Mouse (Mus musculus) heart, embryonic 16.5 days (tissue): ENCODE results near the gene N4bp3. TPM values are rescaled to one million over a fixed set of nuclear protein-coding genes. Genes with fewer than 3 reads are reported as not detected.
A peak's percentile ranks its signal among the peaks of the same experiment; 100 is the strongest.
"Not testable (repeated sequence)": the region's sequence is repeated elsewhere in the genome, so short reads cannot be mapped to it uniquely, and the experiment has no call there.

Experiments used
- ATAC-seq: fragments of 200-750 bp; cut with Nextera tagmentation; replicated peaks from 2 replicates; pipeline ENCODE4 v1.8.0; 2017; ENCODE audit warnings: moderate number of reproducible peaks; ENCODE audit not compliant: insufficient read depth, low FRiP score; ENCODE audit errors: extremely low read depth
- H3K27ac ChIP-seq: fragments of 300-500 bp; sonication (generic); 2 replicates; pipeline ENCODE4 v1.5.1; 2014; ENCODE audit warnings: mild to moderate bottlenecking, low read length, control low read depth, moderate library complexity
- H3K27me3 ChIP-seq: fragments of 300-500 bp; sonication (generic); 2 replicates; pipeline ENCODE4 v1.6.1; 2014; ENCODE audit warnings: low read length, mixed read lengths; ENCODE audit not compliant: control insufficient read depth, insufficient read depth
- H3K36me3 ChIP-seq: fragments of 300-500 bp; sonication (generic); 2 replicates; pipeline ENCODE4 v1.6.1; 2014; ENCODE audit not compliant: control insufficient read depth, insufficient read depth
- H3K4me1 ChIP-seq: fragments of 300-500 bp; sonication (generic); 2 replicates; pipeline ENCODE4 v1.6.1; 2014; ENCODE audit warnings: low read length, mixed read lengths; ENCODE audit not compliant: control insufficient read depth, insufficient read depth
- H3K4me2 ChIP-seq: fragments of 300-500 bp; sonication (generic); 2 replicates; pipeline ENCODE4 v1.6.1; 2014; ENCODE audit warnings: low read depth, mild to moderate bottlenecking, control low read depth, low read length
- H3K4me3 ChIP-seq: fragments of 300-500 bp; sonication (generic); 2 replicates; pipeline ENCODE4 v1.5.1; 2014; ENCODE audit warnings: mild to moderate bottlenecking, control low read depth, low read length
- H3K9ac ChIP-seq: fragments of 300-500 bp; sonication (generic); 2 replicates; pipeline ENCODE4 v1.6.1; 2014; ENCODE audit warnings: low read length, control low read depth
- H3K9me3 ChIP-seq: fragments of 300-500 bp; sonication (generic); replicated peaks from 2 replicates; pipeline ENCODE4 v1.6.1; 2016; ENCODE audit warnings: low read length; ENCODE audit not compliant: control insufficient read depth
- WGBS: fragments of 180-500 bp; shearing (Covaris S2); extraction: QIAGEN DNeasy Blood & Tissue Kit; methylation state at CpG from one replicate; pipeline ENCODE4 v1.1.7; 2014; 5-methylcytosine and 5-hydroxymethylcytosine counted together
- polyA plus RNA-seq: library from polyadenylated mRNA; unstranded; fragments of >200 nt; fragmentation: Nextera tagmentation; extraction: Ambion mirVana; gene quantifications from 2 replicates; pipeline ENCODE4 v1.2.1, GENCODE M21; 2015

The N4bp3 gene
- polyA plus RNA-seq, 1 experiment from 2014 or later = 21.6 TPM

DNA sequence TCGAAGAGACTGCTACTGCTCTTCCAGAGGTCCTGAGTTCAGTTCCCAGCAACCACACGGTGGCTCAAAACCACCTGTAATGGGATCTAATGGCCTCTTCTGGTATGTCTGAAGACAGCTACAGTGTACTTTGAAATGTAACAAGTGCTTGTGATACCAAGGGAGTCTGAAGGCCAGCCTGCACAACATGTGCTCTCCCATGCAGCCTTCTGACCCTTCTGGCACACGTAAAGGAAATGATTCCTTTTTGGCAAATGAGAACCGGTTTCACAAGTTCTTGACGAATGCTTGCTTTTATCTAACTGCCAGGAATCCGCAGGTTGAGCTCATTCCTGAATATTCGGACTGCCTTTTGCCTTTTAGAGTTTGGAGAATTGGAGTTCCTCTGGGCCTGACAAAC lies 35.5 kb downstream of the N4bp3 start:
- no peaks in the 10 kb centered on the region for H3K36me3 ChIP-seq
- WGBS = 35% methylated on average over 7 of the region's 7 CpGs
- ATAC-seq = no peak

DNA sequence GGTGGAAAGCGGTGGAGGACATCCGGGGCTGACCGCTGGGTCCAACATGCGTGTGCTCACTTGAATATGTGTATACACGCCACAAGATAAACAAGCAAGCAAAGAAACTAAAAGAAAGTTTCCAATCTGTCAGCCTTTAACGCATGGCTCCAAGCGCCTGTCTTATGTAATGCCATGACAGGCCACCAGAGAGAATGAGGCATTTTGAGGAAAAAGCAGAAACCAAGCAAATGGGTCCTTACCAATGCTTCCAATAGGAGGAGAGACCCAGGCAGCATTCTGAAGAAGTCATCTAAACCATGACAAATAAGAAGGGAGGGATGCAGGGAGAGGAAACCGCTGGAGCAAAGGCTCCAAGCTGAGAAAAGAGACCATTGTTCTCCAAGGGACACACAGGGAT lies 36.4 kb downstream of the N4bp3 start:
- Histone ChIP-seq H3K27me3 (no peaks in the 10 kb centered on the region), H3K27ac (no peak overlapping the region), H3K9me3 (no peaks in the 10 kb centered on the region), H3K4me1 (peaks cover 9% of the 10 kb centered on the region), H3K4me3 (no peak overlapping the region), H3K4me2 (no peak overlapping the region), H3K9ac (no peak overlapping the region), H3K36me3 (no peaks in the 10 kb centered on the region)
- no peak for ATAC-seq
- 75% methylated on average over 8 of the region's 8 CpGs for WGBS

More for the DNA sequence above, 35.5 kb downstream of the N4bp3 start:
- peak overlapping the region; percentile 73 for H3K4me2 ChIP-seq
- no peaks in the 10 kb centered on the region for H3K9me3 ChIP-seq
- H3K4me3 ChIP-seq = peak overlapping the region; percentile 44
- peaks cover 10% of the 10 kb centered on the region for H3K4me1 ChIP-seq
- peak overlapping the region; percentile 86 for H3K27ac ChIP-seq
- peak overlapping the region; percentile 72 for H3K9ac ChIP-seq
- no peaks in the 10 kb centered on the region for H3K27me3 ChIP-seq

DNA sequence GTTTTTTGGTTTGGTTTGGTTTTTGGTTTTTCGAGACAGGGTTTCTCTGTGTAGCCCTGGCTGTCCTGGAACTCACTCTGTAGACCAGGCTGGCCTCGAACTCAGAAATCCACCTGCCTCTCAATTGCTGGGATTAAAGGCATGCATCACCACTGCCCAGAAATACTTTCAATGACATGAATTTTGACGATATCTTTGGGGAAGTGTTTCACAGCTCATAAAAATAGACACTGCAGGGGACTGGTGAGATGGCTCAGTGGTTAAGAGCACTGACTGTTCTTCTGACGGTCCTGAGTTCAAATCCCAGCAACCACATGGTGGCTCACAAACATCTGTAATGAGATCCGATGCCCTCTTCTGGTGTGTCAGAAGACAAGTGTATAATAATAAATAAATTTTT lies 40.7 kb downstream of the N4bp3 start:
- H3K9ac ChIP-seq, H3K4me3 ChIP-seq, H3K27ac ChIP-seq, H3K4me2 ChIP-seq, H3K9me3 ChIP-seq, H3K27me3 ChIP-seq, H3K36me3 ChIP-seq, ATAC-seq: not testable (repeated sequence)
- 78% methylated on average over 5 of the region's 5 CpGs for WGBS
- H3K4me1 ChIP-seq = peaks cover 11% of the 10 kb centered on the region

DNA sequence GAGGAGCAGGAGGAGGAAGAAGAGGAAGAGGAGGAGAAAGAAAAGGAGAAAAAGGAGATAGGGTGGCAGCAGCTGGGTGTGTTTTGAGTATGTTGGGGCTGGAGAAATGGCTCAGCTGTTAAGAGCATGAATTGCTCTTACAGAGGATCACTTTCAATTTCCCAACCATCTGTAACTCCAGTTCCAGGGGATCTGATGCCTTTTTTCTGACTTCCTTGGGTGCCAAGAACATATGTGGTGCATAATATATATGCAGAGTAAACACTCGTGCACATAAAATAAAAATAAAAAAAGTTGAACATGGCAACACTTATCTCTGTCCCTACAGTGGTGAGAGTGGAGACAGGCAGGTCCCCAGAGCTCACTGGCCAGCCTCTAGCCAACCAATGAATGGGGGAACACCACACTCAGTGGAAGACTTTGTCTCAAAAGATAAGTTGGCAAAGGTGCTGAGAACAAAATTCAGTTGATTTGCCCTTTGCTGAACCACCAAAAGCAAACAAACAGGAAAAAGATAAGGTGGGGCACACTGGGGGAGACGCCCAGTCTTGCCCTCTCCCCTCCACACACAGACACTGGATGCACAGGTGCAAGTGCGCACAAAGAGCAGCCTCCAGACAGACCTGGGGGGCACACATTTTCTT lies 41.3 kb downstream of the N4bp3 start:
- Histone ChIP-seq H3K4me1 (peaks cover 14% of the 10 kb centered on the region), H3K36me3 (peaks cover 8% of the 10 kb centered on the region), H3K9ac (no peak overlapping the region), H3K4me2 (no peak overlapping the region), H3K27me3 (no peaks in the 10 kb centered on the region), H3K27ac (no peak overlapping the region), H3K9me3 (no peaks in the 10 kb centered on the region), H3K4me3 (no peak overlapping the region)
- 78% methylated on average over 3 of the region's 3 CpGs for WGBS
- ATAC-seq = no peak

DNA sequence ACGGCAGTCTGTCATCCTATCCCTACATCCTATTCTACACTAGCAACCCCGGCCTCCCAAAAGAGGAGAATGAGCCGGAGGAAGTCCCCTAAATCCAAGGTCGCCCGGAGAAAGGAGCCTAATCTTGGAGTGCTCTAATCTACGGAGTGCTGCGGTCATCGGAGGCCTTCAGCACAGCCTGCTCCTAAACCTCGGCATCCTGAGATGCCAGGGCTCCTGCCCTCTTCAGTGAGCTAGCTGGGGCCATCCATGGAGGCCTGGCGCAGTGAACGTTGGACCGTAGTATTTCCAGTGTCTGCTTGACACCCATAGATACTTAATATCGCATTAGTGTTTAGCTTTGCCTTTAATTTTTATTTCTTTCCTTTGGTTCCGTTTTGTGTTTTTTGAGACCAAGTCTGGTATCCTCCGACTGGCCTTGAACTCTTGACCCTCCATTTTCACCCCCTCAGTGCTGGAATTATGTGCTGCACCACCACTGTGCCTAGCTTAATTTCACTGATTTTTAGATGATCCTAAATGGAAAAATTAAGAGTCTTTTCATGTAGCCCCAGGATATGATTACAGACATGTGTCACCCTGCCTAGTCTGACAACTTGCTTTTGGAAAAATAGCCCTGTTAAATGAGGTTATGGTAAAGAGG lies 43.4 kb downstream of the N4bp3 start:
- Histone ChIP-seq H3K4me1 (peaks cover 20% of the 10 kb centered on the region), H3K9ac (peak overlapping the region; percentile 91), H3K27ac (peak overlapping the region; percentile 92), H3K4me2 (peak overlapping the region; percentile 84), H3K27me3 (no peaks in the 10 kb centered on the region), H3K4me3 (peak overlapping the region; percentile 94), H3K9me3 (no peaks in the 10 kb centered on the region), H3K36me3 (peaks cover 29% of the 10 kb centered on the region)
- peak; percentile 15; the same call in 1 of the 2 replicates for ATAC-seq
- WGBS = 7% methylated on average over 15 of the region's 15 CpGs

DNA sequence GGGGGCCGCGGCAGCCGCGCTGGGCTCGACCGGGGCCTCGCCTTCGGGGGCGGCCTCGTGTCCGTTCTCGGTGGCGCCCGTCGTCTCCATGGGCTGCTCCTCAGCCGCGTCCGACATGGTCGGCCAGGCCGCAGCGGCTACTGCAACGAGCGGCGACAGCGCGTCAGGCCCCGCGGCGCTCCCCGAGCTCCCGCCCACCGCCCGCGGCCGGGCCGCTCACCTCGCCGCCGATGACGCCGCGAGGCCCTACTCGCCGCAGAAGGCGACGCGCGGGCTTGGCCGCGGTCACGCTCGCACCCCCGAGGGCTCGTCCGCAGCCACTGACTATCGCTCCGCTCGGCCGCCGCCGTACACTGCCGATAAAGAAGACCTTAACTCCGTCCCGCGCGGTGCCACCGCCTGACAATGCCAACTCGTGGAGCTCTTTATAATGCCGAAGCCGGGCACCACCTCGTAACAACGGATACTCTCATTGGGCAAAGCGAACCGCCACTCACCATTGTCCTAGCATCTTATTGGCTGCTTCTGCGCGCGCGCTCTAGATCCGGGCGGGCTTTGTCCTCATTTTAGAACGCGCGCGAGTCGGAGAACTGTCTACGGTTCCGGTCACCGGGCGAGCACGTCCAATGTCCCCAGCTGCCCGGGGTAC lies 44.1 kb downstream of the N4bp3 start, which contains the start of gene Hnrnpab:
TSS of gene Hnrnpab (minus strand) at position 401 of the 649 bp plus-strand sequence.
- under 1% methylated on average over 90 of the region's 91 CpGs for WGBS
- Histone ChIP-seq H3K4me1 (peaks cover 20% of the 10 kb centered on the region), H3K9ac (peak within 1 kb of the TSS; percentile 99), H3K4me2 (peak within 1 kb of the TSS; percentile 96), H3K27me3 (no peaks in the 10 kb centered on the region), H3K36me3 (peaks cover 35% of the 10 kb centered on the region), H3K9me3 (no peaks in the 10 kb centered on the region), H3K27ac (peak within 1 kb of the TSS; percentile 96), H3K4me3 (peak within 1 kb of the TSS; percentile 94)
- peak; percentile 89 for ATAC-seq

DNA sequence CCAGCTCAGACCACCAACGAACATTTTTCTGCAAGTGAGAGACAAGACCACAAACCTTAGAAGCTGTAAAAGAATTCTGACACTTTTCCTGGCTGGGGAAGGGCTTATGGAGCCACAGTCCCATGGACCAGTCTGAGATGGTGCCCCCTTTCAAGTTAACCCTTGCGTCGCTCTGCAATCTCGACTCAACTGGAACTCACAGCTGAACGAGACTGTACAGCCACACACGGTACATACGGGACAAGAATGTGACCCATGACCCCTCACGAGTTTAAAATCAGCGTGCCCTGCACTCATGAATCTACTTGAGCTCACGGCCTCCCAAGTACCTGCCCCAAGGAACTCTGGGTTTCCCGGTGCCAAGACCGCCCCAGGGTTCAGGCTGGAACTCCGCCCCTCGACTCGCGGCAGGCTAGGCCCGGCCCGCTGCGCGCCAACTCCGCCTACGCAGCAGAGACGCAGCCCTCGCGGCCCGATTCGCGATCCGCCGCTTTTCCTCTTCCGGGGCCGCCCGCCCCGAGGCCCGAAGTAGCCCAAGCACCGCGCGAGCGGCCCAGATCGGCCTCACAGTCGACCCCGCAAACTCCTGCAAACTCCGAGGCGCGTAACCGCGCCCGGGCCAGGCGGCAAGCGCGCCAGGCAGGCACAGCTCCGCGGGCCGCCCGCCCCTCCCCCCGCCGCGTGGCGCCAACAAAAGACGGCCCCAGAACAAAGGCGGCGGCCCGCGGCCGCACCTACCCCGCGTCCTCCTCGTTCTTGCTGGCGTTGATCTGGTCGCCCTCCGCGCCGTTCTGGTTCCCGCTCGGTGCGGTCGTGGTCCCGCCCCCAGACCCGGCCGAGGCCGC lies 44.8 kb downstream of the N4bp3 start:
- Histone ChIP-seq H3K27me3 (no peaks in the 10 kb centered on the region), H3K4me1 (peaks cover 20% of the 10 kb centered on the region), H3K9me3 (no peaks in the 10 kb centered on the region), H3K4me3 (peak overlapping the region; percentile 94), H3K36me3 (peaks cover 43% of the 10 kb centered on the region), H3K4me2 (peak overlapping the region; percentile 96), H3K9ac (peak overlapping the region; percentile 99), H3K27ac (peak overlapping the region; percentile 96)
- ATAC-seq = peak; percentile 80
- under 1% methylated on average over 81 of the region's 81 CpGs for WGBS

DNA sequence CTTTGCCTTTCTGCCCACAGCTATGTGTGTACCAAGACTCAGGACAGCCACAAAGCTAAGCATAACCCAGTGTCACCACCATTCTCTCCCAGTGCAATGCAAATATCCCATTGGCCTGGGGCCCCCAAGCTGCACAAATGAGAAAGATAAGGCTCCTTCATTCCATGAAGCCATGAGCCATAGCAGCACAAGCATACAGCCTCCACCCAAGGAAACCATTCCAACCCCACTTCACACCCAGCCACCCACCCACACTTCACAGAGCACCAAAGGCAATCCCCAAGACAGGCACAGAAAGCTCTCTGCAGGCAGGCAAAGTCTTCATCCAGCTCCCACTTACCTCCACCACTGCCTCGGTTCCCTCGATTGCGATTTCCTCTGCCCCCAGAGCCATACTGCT lies 48.4 kb downstream of the N4bp3 start:
- no peak for ATAC-seq
- Histone ChIP-seq H3K9me3 (no peaks in the 10 kb centered on the region), H3K36me3 (peaks cover 76% of the 10 kb centered on the region), H3K4me3 (no peak overlapping the region), H3K4me2 (no peak overlapping the region), H3K27me3 (no peaks in the 10 kb centered on the region), H3K27ac (no peak overlapping the region), H3K4me1 (peaks cover 17% of the 10 kb centered on the region), H3K9ac (no peak overlapping the region)
- WGBS = 84% methylated on average over 3 of the region's 3 CpGs
